Mouse (Mus musculus) forebrain, postnatal 0 days (tissue): ENCODE results near the gene Olfr1395. TPM values are rescaled to one million over a fixed set of nuclear protein-coding genes. Genes with fewer than 3 reads are reported as not detected.
"Not testable (repeated sequence)": the region's sequence is repeated elsewhere in the genome, so short reads cannot be mapped to it uniquely, and the experiment has no call there.

Experiments
- ATAC-seq: fragments of 200-750 bp; cut with Nextera tagmentation; 2 replicates; pipeline ENCODE4 v1.8.0; 2017; ENCODE audit warnings: mild to moderate bottlenecking, moderate library complexity
- DNase-seq: peaks from one replicate; pipeline ENCODE4 v3.0.0-alpha.2; 2015
- H3K27ac ChIP-seq: fragments of 300-500 bp; sonication (generic); 2 replicates; pipeline ENCODE4 v1.5.1; 2014; ENCODE audit warnings: low read depth, mild to moderate bottlenecking, antibody characterized with exemption, low read length, moderate library complexity, mixed read lengths
- H3K27me3 ChIP-seq: fragments of 300-500 bp; sonication (generic); 2 replicates; pipeline ENCODE4 v1.6.1; 2014; ENCODE audit warnings: mild to moderate bottlenecking, low read length, mixed read lengths; ENCODE audit not compliant: insufficient read depth
- H3K36me3 ChIP-seq: fragments of 300-500 bp; sonication (generic); 2 replicates; pipeline ENCODE4 v1.6.1; 2014; ENCODE audit warnings: mild to moderate bottlenecking, moderate library complexity; ENCODE audit not compliant: insufficient read depth
- H3K4me1 ChIP-seq: fragments of 300-500 bp; sonication (generic); 2 replicates; pipeline ENCODE4 v1.6.1; 2014; ENCODE audit warnings: antibody characterized with exemption; ENCODE audit not compliant: insufficient read depth
- H3K4me2 ChIP-seq: fragments of 300-500 bp; sonication (generic); 2 replicates; pipeline ENCODE4 v1.6.1; 2014; ENCODE audit warnings: low read depth, mild to moderate bottlenecking, moderate library complexity
- H3K4me3 ChIP-seq: fragments of 300-500 bp; sonication (generic); 2 replicates; pipeline ENCODE4 v1.5.1; 2014; ENCODE audit warnings: low read depth, low read length, mixed read lengths
- H3K9ac ChIP-seq: fragments of 300-500 bp; sonication (generic); 2 replicates; pipeline ENCODE4 v1.6.1; 2014; ENCODE audit warnings: mild to moderate bottlenecking
- H3K9me3 ChIP-seq: fragments of 300-500 bp; sonication (generic); 2 replicates; pipeline ENCODE4 v1.6.1; 2016; ENCODE audit warnings: low read length
- CTCF ChIP-seq: sonication (generic); IDR thresholded peaks from 2 replicates; pipeline ENCODE4 v1.5.1; 2016; ENCODE audit warnings: antibody characterized with exemption, control low read depth, low read depth
- whole genome bisulfite sequencing: fragments of 180-500 bp; shearing (Covaris S2); extraction: QIAGEN DNeasy Blood & Tissue Kit; methylation state at CpG from one replicate; pipeline ENCODE4 v1.1.7; 2014; 5-methylcytosine and 5-hydroxymethylcytosine counted together
- polyA plus RNA-seq: library from polyadenylated mRNA; unstranded; fragments of >200 nt; fragmentation: Nextera tagmentation; extraction: Ambion mirVana; gene quantifications from 2 replicates; pipeline ENCODE4 v1.2.1, GENCODE M21; 2015
- total RNA-seq: library from RNA; depleted of rRNA; stranded (reverse); fragments of >200 nt; gene quantifications from 2 replicates; pipeline ENCODE4 v1.2.3, GENCODE M21; 2014

Olfr1395 gene
- total and polyA plus RNA-seq, 2 experiments from 2014 or later, result not detected

- H3K27me3 ChIP-seq, result no peaks in the 10 kb centered on the region
- no peak overlapping the region for H3K27ac ChIP-seq
- H3K4me3 ChIP-seq, result no peak overlapping the region
- no peak overlapping the region for H3K9ac ChIP-seq
- no peaks in the 10 kb centered on the region for H3K9me3 ChIP-seq
- no peak overlapping the region for H3K4me2 ChIP-seq
- 91% methylated on average over 8 of the region's 8 CpGs for WGBS
- H3K36me3 ChIP-seq, result no peaks in the 10 kb centered on the region
- no peak for TF ChIP-seq CTCF
- no peak for DNase-seq
- no peak for ATAC-seq
- no peaks in the 10 kb centered on the region for H3K4me1 ChIP-seq
Observed at GRCm38 (mm10) chr11:49175345-49175744, 33.3 kb downstream of the Olfr1395 start.

GRCm38 (mm10) chr11:49176047-49176779 is 34.1 kb downstream of the Olfr1395 start:
- 86% methylated on average over 4 of the region's 4 CpGs for whole genome bisulfite sequencing
- H3K27me3 ChIP-seq, H3K36me3 ChIP-seq, H3K9ac ChIP-seq, H3K27ac ChIP-seq, H3K4me1 ChIP-seq, H3K9me3 ChIP-seq, H3K4me2 ChIP-seq, ATAC-seq, H3K4me3 ChIP-seq, DNase-seq: not testable (repeated sequence)

- DNase-seq (no peak), ATAC-seq (no peak)
- H3K9me3 ChIP-seq, result no peaks in the 10 kb centered on the region
- TF ChIP-seq CTCF, result no peak
- H3K4me1 ChIP-seq, result no peaks in the 10 kb centered on the region
- H3K27ac ChIP-seq, result no peak overlapping the region
- H3K36me3 ChIP-seq, result no peaks in the 10 kb centered on the region
- no peaks in the 10 kb centered on the region for H3K27me3 ChIP-seq
- no peak overlapping the region for H3K9ac ChIP-seq
- no peak overlapping the region for H3K4me2 ChIP-seq
- no peak overlapping the region for H3K4me3 ChIP-seq
- WGBS, result 62% methylated on average over 1 of the region's 1 CpGs
Observed at GRCm38 (mm10) chr11:49183172-49183571, 41.1 kb downstream of the Olfr1395 start.

- WGBS, result 77% methylated on average over 6 of the region's 6 CpGs
- no peak overlapping the region for H3K9ac ChIP-seq
- no peak for TF ChIP-seq CTCF
- H3K4me3 ChIP-seq, result no peak overlapping the region
- no peak overlapping the region for H3K27ac ChIP-seq
- H3K36me3 ChIP-seq, result no peaks in the 10 kb centered on the region
- no peaks in the 10 kb centered on the region for H3K4me1 ChIP-seq
- H3K4me2 ChIP-seq, result no peak overlapping the region
- DNase-seq (no peak), ATAC-seq (no peak)
- H3K9me3 ChIP-seq, result no peaks in the 10 kb centered on the region
- no peaks in the 10 kb centered on the region for H3K27me3 ChIP-seq
Observed at GRCm38 (mm10) chr11:49186452-49186851, 44.4 kb downstream of the Olfr1395 start.

- no peak for TF ChIP-seq CTCF
- DNase-seq, result no peak
- ATAC-seq, result no peak
- H3K4me1 ChIP-seq, result no peaks in the 10 kb centered on the region
- no peaks in the 10 kb centered on the region for H3K36me3 ChIP-seq
- H3K9me3 ChIP-seq, result no peaks in the 10 kb centered on the region
- no peak within 1 kb of the TSS for H3K27ac ChIP-seq
- H3K4me3 ChIP-seq, result no peak within 1 kb of the TSS
- H3K9ac ChIP-seq, result no peak within 1 kb of the TSS
- no peaks in the 10 kb centered on the region for H3K27me3 ChIP-seq
- H3K4me2 ChIP-seq, result no peak within 1 kb of the TSS
- 80% methylated on average over 8 of the region's 8 CpGs for WGBS
Observed at GRCm38 (mm10) chr11:49186955-49187488, 44.9 kb downstream of the Olfr1395 start, which contains the start of gene Btnl9. Gene Btnl9 (minus strand): TSS chr11:49187159.

GRCm38 (mm10) chr11:49187701-49188100 is 45.6 kb downstream of the Olfr1395 start:
- Histone ChIP-seq H3K4me3 (no peak overlapping the region), H3K4me1 (no peaks in the 10 kb centered on the region), H3K9ac (no peak overlapping the region), H3K9me3 (no peaks in the 10 kb centered on the region), H3K4me2 (no peak overlapping the region), H3K27ac (no peak overlapping the region), H3K36me3 (no peaks in the 10 kb centered on the region), H3K27me3 (no peaks in the 10 kb centered on the region)
- DNase-seq, result no peak
- ATAC-seq, result no peak
- 79% methylated on average over 10 of the region's 10 CpGs for WGBS
- TF ChIP-seq CTCF, result no peak

GRCm38 (mm10) chr11:49189737-49190136 is 47.7 kb downstream of the Olfr1395 start:
- H3K4me3 ChIP-seq, result no peak overlapping the region
- no peak overlapping the region for H3K4me2 ChIP-seq
- H3K27ac ChIP-seq, result no peak overlapping the region
- no peak overlapping the region for H3K9ac ChIP-seq
- H3K27me3 ChIP-seq, result no peaks in the 10 kb centered on the region
- no peaks in the 10 kb centered on the region for H3K9me3 ChIP-seq
- peak; percentile 58 for DNase-seq
- H3K4me1 ChIP-seq, result no peaks in the 10 kb centered on the region
- peak; percentile 68 for TF ChIP-seq CTCF
- WGBS, result 6% methylated on average over 7 of the region's 7 CpGs
- no peak for ATAC-seq
- no peaks in the 10 kb centered on the region for H3K36me3 ChIP-seq
